Mouse (Mus musculus): ENCODE results near the gene Krt19.

DNA sequence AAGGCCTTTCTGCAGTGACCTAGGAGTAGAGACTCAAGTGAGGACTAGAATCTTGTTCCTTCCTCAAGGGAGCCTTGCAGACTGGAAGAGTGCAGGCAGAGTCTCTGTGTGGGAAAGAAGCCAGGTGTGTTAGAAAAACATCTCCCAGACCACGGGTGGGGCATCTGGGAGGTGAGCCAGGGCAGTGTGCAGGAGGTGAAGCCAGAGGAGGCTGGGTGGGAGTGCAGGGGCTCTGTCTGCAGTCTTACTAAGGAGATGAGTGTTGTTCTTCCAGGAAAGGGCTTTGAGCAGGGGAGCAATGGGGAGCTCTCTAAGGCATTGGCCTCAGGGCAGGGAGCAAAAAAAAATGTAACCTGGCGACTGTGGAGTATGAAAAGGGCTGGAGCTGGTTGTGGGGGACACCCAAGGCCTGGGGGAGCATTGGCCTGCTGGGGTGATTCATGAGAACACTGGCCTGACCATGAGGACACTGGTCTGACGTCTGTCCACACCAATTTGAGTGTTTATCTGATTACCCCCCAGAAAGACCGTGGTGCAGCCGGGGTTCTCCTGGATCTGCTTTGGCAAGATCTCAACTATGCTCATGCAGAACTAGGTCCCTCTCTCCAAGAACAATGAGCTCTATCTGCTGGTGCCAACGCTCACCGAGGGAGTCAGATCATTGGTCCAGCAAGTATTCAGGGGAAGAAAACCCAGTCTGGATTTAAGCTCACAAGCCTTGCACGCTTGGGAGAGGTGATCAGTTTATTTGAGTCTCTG, 7.2 kb upstream of the Krt19 start:
- TF ChIP-seq CTCF (IDR thresholded peaks at IDR 0.05; ENCODE audit: borderline replicate concordance, extremely low read depth, insufficient read depth, insufficient read length), result no peak
- no peak for TF ChIP-seq POLR2A (IDR thresholded peaks at IDR 0.05; ENCODE audit: borderline replicate concordance, extremely low read depth, insufficient read depth, insufficient read length, poor library complexity, severe bottlenecking)

Measured in brain, embryonic 14.5 days (tissue).